Mouse (Mus musculus) gastrocnemius, adult 2 months (tissue): ENCODE measurements around the gene Ttll2. TPM values are rescaled to one million over a fixed set of nuclear protein-coding genes. Genes with fewer than 3 reads are reported as not detected.
"Not testable (repeated sequence)": the region's sequence is repeated elsewhere in the genome, so short reads cannot be mapped to it uniquely, and the experiment has no call there.

Experiments used
- DNase-seq: peaks from one replicate; pipeline ENCODE4 v3.0.0; 2022
- H3K27ac ChIP-seq: fragments of 200-600 bp; 2 replicates; pipeline ENCODE4 v1.8.1; 2022; ENCODE audit warnings: mild to moderate bottlenecking
- H3K4me3 ChIP-seq: fragments of 200-600 bp; 2 replicates; pipeline ENCODE4 v1.8.1; 2022; ENCODE audit warnings: mild to moderate bottlenecking, moderate library complexity
- intact Hi-C: fragments of 180-260 bp; cut with DNase I; formaldehyde crosslinking; loops from one replicate; pipeline ENCODE4 v1.15.1; 2025
- long read RNA-seq, 2 experiments: library from polyadenylated mRNA; stranded (forward); transcript quantifications; one replicate each; pipeline ENCODE4 v2.0.0; 2021
- total RNA-seq, 2 experiments: library from RNA; stranded (reverse); gene quantifications; 2 replicates each; pipeline ENCODE4 v1.2.3; 2021

Gene Ttll2
- under 1 TPM in 1 of 2 experiments, not detected in 1; 0.20 TPM for total RNA-seq
- long read RNA-seq, experiment 1, result 0 reads
- long read RNA-seq, experiment 2, result 0 reads

GRCm38 (mm10) chr17:7352596-7352995, at the start of gene Ttll2:
TSS of gene Ttll2 (minus strand) at chr17:7352696.
- H3K4me3 ChIP-seq, H3K27ac ChIP-seq, intact Hi-C loops, DNase-seq: not testable (repeated sequence)

GRCm38 (mm10) chr17:7399770-7400169, 47.3 kb upstream of the Ttll2 start:
- H3K4me3 ChIP-seq, DNase-seq, H3K27ac ChIP-seq, intact Hi-C loops: not testable (repeated sequence)

GRCm38 (mm10) chr17:7398198-7398847, 45.8 kb upstream of the Ttll2 start:
- H3K27ac ChIP-seq, intact Hi-C loops, DNase-seq, H3K4me3 ChIP-seq: not testable (repeated sequence)

GRCm38 (mm10) chr17:7397079-7397478, 44.6 kb upstream of the Ttll2 start:
- intact Hi-C loops, result not testable (repeated sequence)

GRCm38 (mm10) chr17:7396288-7396687, 43.8 kb upstream of the Ttll2 start:
- intact Hi-C loops, H3K4me3 ChIP-seq, H3K27ac ChIP-seq, DNase-seq: not testable (repeated sequence)

More at GRCm38 (mm10) chr17:7397079-7397478, 44.6 kb upstream of the Ttll2 start:
- not testable (repeated sequence) for DNase-seq, H3K4me3 ChIP-seq, H3K27ac ChIP-seq

- H3K4me3 ChIP-seq, H3K27ac ChIP-seq, intact Hi-C loops, DNase-seq: not testable (repeated sequence)
Observed at GRCm38 (mm10) chr17:7395671-7396070, 43.2 kb upstream of the Ttll2 start.

GRCm38 (mm10) chr17:7395116-7395515, 42.6 kb upstream of the Ttll2 start:
- DNase-seq, intact Hi-C loops, H3K4me3 ChIP-seq, H3K27ac ChIP-seq: not testable (repeated sequence)

- intact Hi-C loops, DNase-seq, H3K27ac ChIP-seq, H3K4me3 ChIP-seq: not testable (repeated sequence)
Observed at GRCm38 (mm10) chr17:7389898-7390297, 37.4 kb upstream of the Ttll2 start.

- H3K4me3 ChIP-seq, H3K27ac ChIP-seq, intact Hi-C loops, DNase-seq: not testable (repeated sequence)
Observed at GRCm38 (mm10) chr17:7388958-7389356, 36.5 kb upstream of the Ttll2 start.

- intact Hi-C loops, H3K27ac ChIP-seq, DNase-seq, H3K4me3 ChIP-seq: not testable (repeated sequence)
Observed at GRCm38 (mm10) chr17:7388341-7388957, 36.0 kb upstream of the Ttll2 start.

GRCm38 (mm10) chr17:7386016-7386415, 33.5 kb upstream of the Ttll2 start:
- intact Hi-C loops, DNase-seq, H3K4me3 ChIP-seq, H3K27ac ChIP-seq: not testable (repeated sequence)

GRCm38 (mm10) chr17:7385364-7385763, 32.9 kb upstream of the Ttll2 start, which contains the start of gene Unc93a2:
TSS of gene Unc93a2 (minus strand) at chr17:7385464.
- H3K27ac ChIP-seq, DNase-seq, H3K4me3 ChIP-seq, intact Hi-C loops: not testable (repeated sequence)

GRCm38 (mm10) chr17:7383167-7384143, 31.0 kb upstream of the Ttll2 start:
- intact Hi-C loops, H3K27ac ChIP-seq, H3K4me3 ChIP-seq, DNase-seq: not testable (repeated sequence)

GRCm38 (mm10) chr17:7382711-7383110, 30.2 kb upstream of the Ttll2 start:
- not testable (repeated sequence) for H3K4me3 ChIP-seq

GRCm38 (mm10) chr17:7377907-7378306, 25.4 kb upstream of the Ttll2 start:
- H3K27ac ChIP-seq, H3K4me3 ChIP-seq, intact Hi-C loops, DNase-seq: not testable (repeated sequence)

More at GRCm38 (mm10) chr17:7382711-7383110, 30.2 kb upstream of the Ttll2 start:
- H3K27ac ChIP-seq, intact Hi-C loops, DNase-seq: not testable (repeated sequence)

- intact Hi-C loops, DNase-seq, H3K4me3 ChIP-seq, H3K27ac ChIP-seq: not testable (repeated sequence)
Observed at GRCm38 (mm10) chr17:7376951-7377700, 24.6 kb upstream of the Ttll2 start.

- H3K4me3 ChIP-seq, DNase-seq, H3K27ac ChIP-seq, intact Hi-C loops: not testable (repeated sequence)
Observed at GRCm38 (mm10) chr17:7371879-7372278, 19.4 kb upstream of the Ttll2 start, which contains the start of gene Gm49630. TSS of gene Gm49630 (minus strand) at chr17:7371979.
